Mouse (Mus musculus) MEL (cell line): ENCODE measurements at regions not wholly inside any gene's neighbourhood (a gene's known extent, or its start where the extent isn't known, plus 50 kb on each side); places are given as distances from the start of the nearest gene placed in this dataset.

Experiments used
- CTCF ChIP-seq, 3 experiments: IDR thresholded peaks in 2 of 3; conservative IDR thresholded peaks in 1 of 3; 2 replicates each; pipeline ENCODE4 v1.5.1; 2011 to 2012; ENCODE audit warnings: low read length in 3 of 3, low read depth in 2 of 3, mild to moderate bottlenecking in 2 of 3, improper control_type of control experiment in 1 of 3, inconsistent platforms in 1 of 3, mixed read lengths in 1 of 3, moderate library complexity in 1 of 3; ENCODE audit not compliant: control insufficient read depth in 1 of 3, insufficient read depth in 1 of 3, poor library complexity in 1 of 3, severe bottlenecking in 1 of 3
- EP300 ChIP-seq, 2 experiments: IDR thresholded peaks; 2 replicates each; pipeline ENCODE4 v1.6.1; 2011; ENCODE audit warnings: improper control_type of control experiment in 2 of 2, low read length in 2 of 2, low read depth in 1 of 2, mild to moderate bottlenecking in 1 of 2
- POLR2A ChIP-seq, 2 experiments: IDR thresholded peaks; 2 replicates each; pipeline ENCODE4 v1.6.1; 2011 to 2012; ENCODE audit warnings: low read length in 2 of 2, mild to moderate bottlenecking in 2 of 2, control low read depth in 1 of 2, improper control_type of control experiment in 1 of 2, low read depth in 1 of 2, moderate library complexity in 1 of 2; ENCODE audit not compliant: control insufficient read depth in 1 of 2, insufficient read depth in 1 of 2, poor library complexity in 1 of 2
- ZNF384 ChIP-seq: IDR thresholded peaks from 2 replicates; pipeline ENCODE4 v1.6.1; 2012; ENCODE audit warnings: low read depth, mild to moderate bottlenecking, inconsistent platforms, low read length, improper control_type of control experiment

DNA sequence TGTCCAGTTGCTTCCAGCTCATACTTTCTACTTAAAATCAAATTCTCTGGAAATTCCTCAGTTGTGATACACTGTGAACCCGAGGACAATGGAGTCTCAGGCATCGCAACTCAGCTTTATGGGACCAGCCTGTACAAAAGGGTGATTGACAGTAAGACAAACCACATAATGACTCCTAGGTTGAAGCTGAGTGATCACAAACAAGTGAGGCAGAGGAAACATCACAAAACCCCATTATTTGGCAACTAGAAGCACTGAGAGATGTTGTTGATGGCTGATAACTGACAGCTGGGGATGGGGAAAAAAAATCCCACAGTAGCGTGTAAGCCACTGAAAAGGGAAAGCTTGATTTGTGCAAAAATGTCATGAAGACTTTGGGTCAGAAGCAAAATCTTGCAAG, 282.2 kb downstream of the Slitrk6 start:
- TF ChIP-seq ZNF384 (no peak), POLR2A (IDR thresholded peaks at IDR 0.05; ENCODE audit: control insufficient read depth in 1 of 2, insufficient read depth in 1 of 2, low read depth in 1 of 2, low read length in 2 of 2, poor library complexity in 1 of 2) (no peak), EP300 (IDR thresholded peaks at IDR 0.05; ENCODE audit: low read depth in 1 of 2, low read length in 2 of 2) (no peak), CTCF (IDR thresholded peaks at IDR 0.05 in 2 of 3, conservative IDR thresholded peaks at IDR 0.05 in 1 of 3; ENCODE audit: control insufficient read depth in 1 of 3, insufficient read depth in 1 of 3, low read depth in 2 of 3, low read length in 3 of 3, poor library complexity in 1 of 3, severe bottlenecking in 1 of 3) (no peak)
